Mouse (Mus musculus) frontal cortex, postnatal 25 days (tissue): ENCODE measurements around the gene Aes.

Experiments
- DNase-seq, 2 experiments: peaks; one replicate each; pipeline ENCODE4 v3.0.0; 2022; ENCODE audit warnings: low spot score in 2 of 2

The Aes gene

GRCm38 (mm10) chr10:81559163-81559626 lies at the start of gene Aes:
TSS of gene Aes (plus strand) at chr10:81559488.
- peak; percentile 50 to 56 for DNase-seq

GRCm38 (mm10) chr10:81510246-81510810 lies 49.0 kb upstream of the Aes start:
- no peak for DNase-seq

GRCm38 (mm10) chr10:81513798-81514197 lies 45.5 kb upstream of the Aes start:
- DNase-seq, result no peak

- no peak for DNase-seq
Observed at GRCm38 (mm10) chr10:81517227-81517626, 42.1 kb upstream of the Aes start.

- DNase-seq, result peak in 1 of 2 experiments; percentile 47
Observed at GRCm38 (mm10) chr10:81518546-81518945, 40.7 kb upstream of the Aes start.

- DNase-seq, result no peak
Observed at GRCm38 (mm10) chr10:81519227-81519977, 39.9 kb upstream of the Aes start.

- no peak for DNase-seq
Observed at GRCm38 (mm10) chr10:81519978-81520365, 39.3 kb upstream of the Aes start.

GRCm38 (mm10) chr10:81523142-81523541 lies 36.1 kb upstream of the Aes start:
- DNase-seq, result no peak

- DNase-seq, result no peak
Observed at GRCm38 (mm10) chr10:81523570-81523969, 35.7 kb upstream of the Aes start.

GRCm38 (mm10) chr10:81524051-81524605 lies 35.2 kb upstream of the Aes start, which contains the start of gene Gna15:
TSS of gene Gna15 (minus strand) at chr10:81524225.
- DNase-seq, result no peak

GRCm38 (mm10) chr10:81525017-81525694 lies 34.1 kb upstream of the Aes start:
- no peak for DNase-seq

GRCm38 (mm10) chr10:81526779-81527178 lies 32.5 kb upstream of the Aes start:
- DNase-seq, result peak; percentile 61 to 75

GRCm38 (mm10) chr10:81534826-81535225 lies 24.5 kb upstream of the Aes start:
- DNase-seq, result no peak

GRCm38 (mm10) chr10:81536734-81537133 lies 22.6 kb upstream of the Aes start:
- DNase-seq, result no peak

- no peak for DNase-seq
Observed at GRCm38 (mm10) chr10:81537429-81537828, 21.9 kb upstream of the Aes start.

- no peak for DNase-seq
Observed at GRCm38 (mm10) chr10:81538321-81539048, 20.8 kb upstream of the Aes start.

GRCm38 (mm10) chr10:81541363-81541762 lies 17.9 kb upstream of the Aes start:
- DNase-seq, result no peak

GRCm38 (mm10) chr10:81541803-81542202 lies 17.5 kb upstream of the Aes start:
- no peak for DNase-seq

- no peak for DNase-seq
Observed at GRCm38 (mm10) chr10:81542727-81543460, 16.4 kb upstream of the Aes start.

- no peak for DNase-seq
Observed at GRCm38 (mm10) chr10:81543633-81544032, 15.7 kb upstream of the Aes start.
